Mouse (Mus musculus): ENCODE measurements at regions not wholly inside any gene's neighbourhood (a gene's known extent, or its start where the extent isn't known, plus 50 kb on each side); places are given as distances from the start of the nearest gene placed in this dataset.

DNA sequence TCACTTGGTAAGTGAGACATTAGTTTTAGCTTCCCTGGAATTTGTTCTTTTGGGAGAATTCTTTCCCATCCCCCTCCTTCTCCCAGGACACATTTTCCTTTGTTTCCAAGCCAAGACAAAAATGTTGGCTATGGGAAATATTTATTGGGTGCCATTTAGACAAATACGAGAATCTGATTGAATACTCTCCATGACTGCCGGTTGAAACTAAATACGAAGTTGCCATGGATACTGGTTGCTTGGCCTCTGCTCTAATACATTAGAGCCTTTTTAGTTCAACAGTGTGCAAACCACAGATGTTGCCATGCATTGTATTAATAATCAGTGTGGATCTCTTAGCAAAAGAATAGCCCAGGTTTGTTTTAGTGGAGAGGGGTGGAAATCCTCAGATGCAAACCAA, 280.3 kb upstream of the Lcorl start:
- TF ChIP-seq POLR2A (IDR thresholded peaks at IDR 0.05; ENCODE audit: control insufficient read depth in 1 of 2, insufficient read depth in 1 of 2, low read depth in 1 of 2, low read length in 2 of 2, poor library complexity in 1 of 2) (no peak), CTCF (IDR thresholded peaks at IDR 0.05 in 2 of 3, conservative IDR thresholded peaks at IDR 0.05 in 1 of 3; ENCODE audit: control insufficient read depth in 1 of 3, insufficient read depth in 1 of 3, low read depth in 2 of 3, low read length in 3 of 3, poor library complexity in 1 of 3, severe bottlenecking in 1 of 3) (no peak)
